Mouse (Mus musculus): ENCODE data around the gene Sdhc.

Sdhc gene

GRCm38 (mm10) chr1:171149974-171150760, at the start of gene Sdhc, which contains the start of gene Mpz:
Sdhc (minus strand) TSS chr1:171150603.
Mpz (plus strand) TSS chr1:171150711.
- DNase-seq (ENCODE audit: low spot score in 2 of 2) = peak; percentile 94 to 97

DNA sequence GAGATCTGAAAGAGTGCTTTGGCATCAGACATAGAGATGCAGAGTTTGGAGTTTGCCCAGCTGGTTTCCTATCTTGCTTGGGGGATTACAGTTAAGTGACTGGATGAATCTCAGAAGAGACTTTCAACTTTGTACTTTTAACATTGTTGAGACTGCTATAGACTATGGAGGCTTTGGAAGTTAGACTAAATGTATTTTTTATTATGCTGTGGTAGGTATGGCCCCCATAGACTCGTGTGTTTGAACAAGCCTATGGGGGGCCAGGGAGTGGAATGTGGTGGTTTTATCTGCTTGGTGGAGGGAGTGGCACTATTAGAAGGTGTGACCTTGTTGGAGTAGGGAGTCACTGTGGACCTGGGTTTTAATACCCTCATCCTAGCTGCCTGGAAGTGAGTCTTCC, 49.1 kb upstream of the Sdhc start:
- no peak for DNase-seq (ENCODE audit: low spot score in 2 of 2)

DNA sequence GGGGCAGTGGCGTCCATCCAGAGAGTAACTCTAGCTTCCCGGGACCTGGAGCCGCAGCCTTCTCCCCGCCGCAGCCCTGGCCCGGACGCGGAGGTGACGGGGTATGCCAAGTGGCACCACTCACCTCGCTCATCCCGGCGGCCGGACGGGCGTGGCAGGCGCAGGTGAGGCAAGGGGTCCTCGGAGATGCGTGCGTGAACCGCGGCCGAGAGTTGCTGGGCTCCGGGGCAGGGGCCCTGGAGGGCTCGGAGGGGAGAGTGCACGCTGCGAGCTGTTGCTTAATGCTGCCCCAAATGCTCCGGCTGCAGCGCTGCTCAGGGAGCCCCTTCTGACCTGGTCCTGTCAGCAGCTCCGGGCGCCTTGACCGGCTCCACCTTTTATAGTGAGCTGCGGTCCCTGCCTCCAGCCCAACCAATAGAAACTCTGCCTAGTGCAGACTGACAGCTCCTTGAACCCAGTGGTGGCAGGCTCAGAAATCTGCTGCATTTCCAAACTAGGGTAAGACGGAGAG, 45.5 kb upstream of the Sdhc start, which contains the start of gene Pcp4l1:
Gene Pcp4l1 (minus strand): TSS at position 382 of the 511 bp plus-strand sequence.
- DNase-seq (ENCODE audit: low spot score in 2 of 2) = peak; percentile 10 to 17

GRCm38 (mm10) chr1:171195046-171195822, 44.8 kb upstream of the Sdhc start:
- no peak for DNase-seq (ENCODE audit: low spot score in 2 of 2)

- no peak for DNase-seq (ENCODE audit: low spot score in 2 of 2)
Measured at GRCm38 (mm10) chr1:171193911-171194830, 43.8 kb upstream of the Sdhc start.

DNA sequence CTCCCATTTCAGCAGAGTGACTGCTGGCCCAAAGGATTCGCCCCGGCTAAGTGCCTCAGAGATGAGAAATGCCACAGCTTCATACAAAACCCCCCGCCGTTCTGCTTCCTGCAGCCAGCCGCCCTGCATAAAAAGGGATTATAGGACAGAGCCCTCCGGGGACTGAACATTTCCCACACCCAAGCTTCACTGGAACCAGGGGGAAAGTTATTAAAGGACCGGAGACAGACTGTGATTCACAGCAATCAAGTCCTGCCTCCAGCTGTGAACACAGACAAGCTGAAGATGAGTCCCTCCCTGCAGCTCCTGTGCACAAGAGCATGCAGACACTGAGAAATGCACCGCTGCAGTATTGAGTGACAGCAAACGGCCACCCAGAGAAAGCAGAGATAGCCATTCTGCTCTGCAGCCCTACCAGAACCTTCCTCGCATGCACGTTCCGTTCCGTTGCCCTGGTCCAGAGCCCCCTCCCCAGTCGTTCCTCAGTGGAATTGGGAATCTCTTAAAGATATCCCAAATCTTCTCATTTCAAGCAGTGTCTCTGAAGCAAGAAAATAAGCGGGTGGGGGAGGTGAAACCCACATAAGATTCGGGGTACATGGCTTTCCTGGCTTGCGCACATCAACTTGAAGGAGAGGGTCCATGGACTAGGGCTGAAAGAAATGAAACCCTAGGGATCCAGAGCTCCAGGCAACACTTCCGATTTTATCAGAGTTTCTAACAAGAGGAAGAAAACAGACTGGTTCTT, 42.9 kb upstream of the Sdhc start:
- no peak for DNase-seq (ENCODE audit: low spot score in 2 of 2)

DNA sequence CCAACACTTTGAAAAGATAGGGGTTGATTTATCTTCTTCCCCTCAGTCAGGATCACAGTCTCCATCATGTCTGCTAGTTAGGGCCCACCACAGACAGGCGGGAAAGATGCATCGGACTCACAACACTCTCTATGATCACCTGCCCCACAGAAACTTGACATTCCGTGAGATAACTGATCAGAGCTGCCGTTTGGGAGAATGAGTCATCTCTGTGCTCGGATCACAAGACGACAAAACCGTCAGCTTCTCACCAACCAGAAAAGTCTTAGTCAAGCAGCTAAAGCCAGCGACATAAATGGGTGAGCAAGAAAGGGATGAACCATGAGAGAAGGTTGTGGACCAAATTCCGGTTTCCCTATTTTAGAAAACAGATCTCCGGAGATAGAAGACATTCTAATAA, 41.9 kb upstream of the Sdhc start:
- DNase-seq (ENCODE audit: low spot score in 2 of 2) = no peak

- no peak for DNase-seq (ENCODE audit: low spot score in 2 of 2)
Measured at GRCm38 (mm10) chr1:171190832-171191231, 40.4 kb upstream of the Sdhc start.

- DNase-seq (ENCODE audit: low spot score in 2 of 2) = no peak
Measured at GRCm38 (mm10) chr1:171189476-171190114, 39.2 kb upstream of the Sdhc start.

- no peak for DNase-seq (ENCODE audit: low spot score in 2 of 2)
Measured at GRCm38 (mm10) chr1:171189046-171189445, 38.6 kb upstream of the Sdhc start.

DNA sequence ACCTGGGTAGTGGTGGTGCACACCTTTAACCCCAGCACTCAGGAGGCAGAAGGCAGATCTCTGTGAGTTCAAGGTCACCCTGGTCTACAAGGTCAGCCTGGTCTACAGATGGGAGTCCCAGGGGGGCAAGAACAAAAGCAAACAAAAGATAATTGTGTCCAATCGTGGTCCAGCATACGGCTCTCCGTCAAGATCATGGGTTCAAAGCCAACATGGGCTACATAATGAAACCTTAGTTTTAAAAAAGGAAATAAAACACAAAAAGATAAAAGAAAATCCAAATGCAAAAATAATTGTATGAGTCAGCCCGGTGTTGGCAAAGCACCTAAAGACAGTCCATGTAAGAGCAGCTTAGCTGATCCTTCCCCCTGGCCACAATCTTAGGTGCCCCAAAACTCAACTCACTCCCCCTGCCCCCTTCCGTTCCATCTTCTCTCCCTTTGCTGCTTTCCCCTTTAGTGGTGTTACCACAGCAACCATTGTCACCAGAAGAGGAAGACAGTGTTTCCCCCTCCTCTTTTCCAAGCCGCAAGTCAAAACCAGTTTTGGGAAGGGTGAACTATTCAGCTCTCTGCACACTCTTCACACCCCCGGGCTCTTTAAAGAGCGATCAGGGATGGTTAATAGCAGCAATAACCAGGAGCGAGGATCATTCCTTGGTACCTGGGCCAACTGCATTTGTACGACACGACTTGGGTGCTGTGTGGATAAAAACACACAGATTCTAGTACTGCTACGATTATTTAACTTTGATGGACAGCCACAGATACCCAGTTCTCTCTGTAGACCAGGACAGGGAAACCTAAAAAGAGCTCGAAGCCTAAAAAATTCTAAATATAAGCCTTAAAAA, 37.7 kb upstream of the Sdhc start:
- DNase-seq (ENCODE audit: low spot score in 2 of 2) = no peak

GRCm38 (mm10) chr1:171185655-171186054, 35.3 kb upstream of the Sdhc start:
- DNase-seq (ENCODE audit: low spot score in 2 of 2) = no peak

GRCm38 (mm10) chr1:171184314-171184713, 33.9 kb upstream of the Sdhc start:
- DNase-seq (ENCODE audit: low spot score in 2 of 2) = peak in 1 of 2 experiments; percentile 46

GRCm38 (mm10) chr1:171183620-171184019, 33.2 kb upstream of the Sdhc start:
- no peak for DNase-seq (ENCODE audit: low spot score in 2 of 2)

- no peak for DNase-seq (ENCODE audit: low spot score in 2 of 2)
Measured at GRCm38 (mm10) chr1:171183025-171183424, 32.6 kb upstream of the Sdhc start.

DNA sequence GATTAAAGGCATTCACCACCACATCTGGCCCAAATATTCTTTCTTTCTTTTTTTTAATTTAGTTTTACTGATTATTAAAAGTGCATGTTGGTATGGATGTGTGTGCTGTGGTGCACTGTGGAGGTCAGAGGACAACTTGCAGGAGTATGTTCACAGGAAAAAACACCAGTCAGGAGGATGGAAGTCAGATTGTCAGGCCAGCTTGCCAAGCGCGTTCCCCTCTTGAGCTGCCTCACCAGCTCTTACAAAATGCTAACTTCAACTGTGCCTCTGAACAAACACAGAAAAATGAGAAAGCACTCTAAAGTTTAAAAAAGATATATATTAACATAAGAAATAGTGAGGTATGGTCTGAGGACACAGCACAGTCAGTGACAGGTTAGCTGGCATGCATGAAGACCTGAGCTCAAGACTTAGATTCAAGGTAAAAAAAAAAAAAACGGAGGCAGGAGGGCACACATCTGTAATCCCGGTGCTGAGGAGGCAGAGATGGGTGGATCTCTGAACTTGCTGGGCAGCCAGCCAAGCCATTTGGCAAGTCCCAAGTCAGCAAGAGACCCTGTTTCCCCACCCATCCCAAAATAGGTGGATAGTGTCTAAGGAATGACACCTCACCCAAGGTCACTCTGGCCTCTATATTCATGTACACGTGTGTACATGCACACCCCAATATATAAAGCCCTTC, 29.2 kb upstream of the Sdhc start:
- no peak for DNase-seq (ENCODE audit: low spot score in 2 of 2)

DNA sequence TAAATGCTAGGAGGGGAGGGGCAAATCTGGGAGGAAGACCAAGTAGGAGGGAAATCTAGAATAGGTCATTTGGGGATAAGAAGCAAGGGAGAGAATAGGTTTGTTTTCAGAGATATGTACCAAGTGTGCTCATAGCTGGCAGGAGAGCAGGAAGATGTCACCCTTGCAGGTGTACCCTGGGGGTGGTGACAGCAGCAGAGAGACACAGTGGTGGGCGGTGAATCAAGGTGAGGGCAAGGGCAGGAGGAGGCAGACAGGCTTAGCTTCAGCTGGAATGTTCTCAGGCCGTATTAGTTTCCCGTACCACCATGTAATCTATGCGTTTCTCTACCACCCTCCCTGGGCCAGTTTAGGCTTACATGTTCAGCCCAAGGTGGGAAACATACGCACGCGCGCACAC, 22.4 kb upstream of the Sdhc start:
- DNase-seq (ENCODE audit: low spot score in 2 of 2) = no peak

- DNase-seq (ENCODE audit: low spot score in 2 of 2) = no peak
Measured at GRCm38 (mm10) chr1:171171138-171171537, 20.7 kb upstream of the Sdhc start.

- DNase-seq (ENCODE audit: low spot score in 2 of 2) = no peak
Measured at GRCm38 (mm10) chr1:171169913-171170312, 19.5 kb upstream of the Sdhc start.
